Mouse (Mus musculus) kidney, postnatal 10 days (tissue): ENCODE results near the gene Rasl11a.
"Not testable (repeated sequence)": the region's sequence is repeated elsewhere in the genome, so short reads cannot be mapped to it uniquely, and the experiment has no call there.

Experiments used
- DNase-seq: peaks from one replicate; pipeline ENCODE4 v3.0.0; 2021; ENCODE audit warnings: mixed read lengths

Rasl11a gene

DNA sequence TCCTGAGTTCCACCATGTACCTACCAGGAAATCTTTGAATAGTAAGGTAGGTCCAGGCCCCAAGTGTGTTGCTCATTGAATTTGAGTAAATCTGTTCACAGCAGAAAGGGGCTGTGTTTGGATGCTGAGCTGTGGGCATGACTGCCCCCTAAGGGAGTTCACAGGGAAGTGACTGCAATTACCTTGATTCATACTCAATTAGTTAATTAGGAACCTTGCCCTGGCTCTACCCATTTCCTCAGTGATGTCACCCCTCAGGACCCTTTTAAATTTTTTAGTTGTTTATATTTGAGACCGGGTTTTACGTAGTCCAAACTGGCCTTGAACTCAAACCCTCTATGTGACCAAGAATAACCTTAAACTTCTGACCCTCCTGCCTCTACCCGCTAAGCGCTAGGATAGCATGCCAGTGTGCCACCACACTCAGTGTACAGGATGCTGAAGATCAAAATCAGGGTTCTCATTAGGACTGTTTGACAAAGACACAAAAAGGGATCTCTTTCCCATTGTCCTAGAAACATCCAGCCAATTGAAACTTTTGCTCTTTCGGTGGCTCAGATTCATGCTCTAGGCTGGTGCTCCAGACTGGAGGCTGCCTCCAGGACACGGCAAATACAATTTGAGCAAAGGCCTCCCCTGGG is 450 bp upstream of the Rasl11a start:
- no peak for DNase-seq

DNA sequence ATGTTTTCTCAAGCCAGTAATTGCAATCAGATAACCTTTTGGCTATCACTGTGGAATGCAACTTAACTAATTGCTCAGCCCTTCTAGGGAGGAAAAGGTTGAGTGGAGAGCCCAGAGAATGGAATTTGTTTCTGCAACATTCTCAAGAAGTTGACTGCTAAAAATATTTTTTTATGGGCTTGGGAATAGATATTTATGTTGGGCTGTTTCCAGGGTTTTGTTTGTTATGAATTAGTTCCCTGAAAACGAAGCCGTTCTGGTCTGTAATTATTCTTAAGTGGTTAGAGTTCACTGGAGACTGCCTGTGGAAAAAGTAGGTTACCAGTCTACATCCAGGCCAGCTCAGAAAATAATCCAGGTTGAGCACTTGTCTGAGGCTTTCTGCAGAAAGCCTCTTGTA is 1.6 kb downstream of the Rasl11a start:
- no peak for DNase-seq

DNA sequence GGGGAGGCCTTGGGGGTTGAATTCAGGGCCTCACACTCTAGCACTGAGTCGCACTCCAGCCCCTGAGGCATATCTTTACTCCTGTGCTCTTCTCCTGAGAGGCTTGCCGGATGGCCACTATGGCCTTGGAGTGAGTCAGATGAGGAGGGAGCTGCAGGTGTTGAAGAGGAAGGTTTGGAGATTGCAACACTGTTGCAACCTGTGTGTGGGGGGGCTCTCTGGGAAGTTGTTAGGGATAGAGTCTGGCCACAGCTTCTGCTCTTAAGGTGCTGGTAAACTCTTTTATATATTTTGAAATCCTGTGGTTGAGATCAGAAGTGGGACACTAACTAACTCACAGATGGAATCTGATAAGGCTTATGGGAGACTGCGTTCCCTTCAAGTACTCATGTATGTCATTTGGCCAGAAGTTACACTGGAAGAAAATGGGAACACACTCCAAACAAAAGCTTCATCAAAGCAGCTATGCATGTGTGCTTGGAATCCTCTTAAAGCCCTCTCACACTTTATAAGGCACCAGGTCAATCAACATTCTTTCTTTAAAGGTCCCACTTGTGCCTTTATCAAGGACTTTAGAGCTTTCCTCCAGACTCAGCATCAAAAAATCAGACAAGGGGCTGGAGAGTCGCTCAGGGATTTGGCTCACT is 4.2 kb downstream of the Rasl11a start:
- DNase-seq: no peak

DNA sequence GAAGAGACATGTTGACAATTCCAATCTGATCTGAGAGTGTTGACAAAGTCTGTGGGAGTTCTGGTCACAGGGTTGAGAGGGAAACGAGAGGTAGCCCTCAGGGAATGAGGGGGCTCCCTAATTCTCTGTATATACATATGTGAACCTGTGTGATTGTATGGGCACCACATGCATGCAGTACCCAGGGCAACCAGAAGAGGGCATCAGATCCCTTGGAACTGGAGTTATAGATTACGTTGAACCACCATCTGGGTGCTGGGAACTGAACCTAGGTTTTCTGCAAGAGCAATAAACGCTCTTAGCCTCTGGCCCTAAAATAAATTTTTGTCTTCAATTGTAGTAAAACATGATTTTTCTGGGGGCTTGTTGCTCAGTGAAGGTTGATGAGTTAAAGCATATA is 11.2 kb downstream of the Rasl11a start:
- no peak for DNase-seq

DNA sequence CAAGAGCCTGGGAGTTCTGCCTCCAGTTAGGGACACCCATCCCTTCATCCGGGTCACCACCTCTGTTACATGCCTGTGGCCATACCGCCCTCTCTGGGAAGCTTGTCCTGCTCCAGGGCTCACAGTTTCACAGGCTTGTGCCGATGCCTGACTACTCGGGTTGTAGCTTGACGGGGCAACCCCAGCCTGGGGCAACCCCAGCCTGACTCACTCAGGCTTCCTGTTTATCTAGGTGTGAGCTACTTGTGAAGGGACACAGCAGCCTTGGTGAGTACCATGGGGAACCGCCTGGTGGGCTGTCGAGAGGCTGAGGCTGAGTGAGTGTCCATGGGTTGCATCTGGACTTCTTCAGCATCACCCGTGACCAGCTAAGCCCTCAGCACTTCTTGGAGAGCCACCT is 12.7 kb downstream of the Rasl11a start:
- no peak for DNase-seq

DNA sequence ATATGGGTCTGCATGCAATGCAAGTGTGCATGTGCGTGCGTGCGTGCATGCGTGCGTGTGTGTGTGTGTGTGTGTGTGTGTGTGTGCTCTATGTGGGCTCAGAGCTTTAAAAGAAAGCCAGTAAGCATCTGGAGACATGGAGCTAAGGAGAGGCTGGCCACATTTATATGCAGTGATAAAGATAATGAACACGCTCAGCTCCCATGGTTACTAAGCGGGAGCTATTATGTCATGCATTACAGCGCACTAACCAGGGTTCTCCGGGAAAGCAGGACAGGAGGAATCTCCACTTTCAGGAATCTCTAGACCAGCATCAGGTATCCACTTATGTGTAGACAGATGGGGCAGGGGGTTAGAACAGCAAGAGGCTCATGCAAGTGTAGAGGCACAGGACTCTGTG is 13.9 kb downstream of the Rasl11a start:
- DNase-seq: no peak

DNA sequence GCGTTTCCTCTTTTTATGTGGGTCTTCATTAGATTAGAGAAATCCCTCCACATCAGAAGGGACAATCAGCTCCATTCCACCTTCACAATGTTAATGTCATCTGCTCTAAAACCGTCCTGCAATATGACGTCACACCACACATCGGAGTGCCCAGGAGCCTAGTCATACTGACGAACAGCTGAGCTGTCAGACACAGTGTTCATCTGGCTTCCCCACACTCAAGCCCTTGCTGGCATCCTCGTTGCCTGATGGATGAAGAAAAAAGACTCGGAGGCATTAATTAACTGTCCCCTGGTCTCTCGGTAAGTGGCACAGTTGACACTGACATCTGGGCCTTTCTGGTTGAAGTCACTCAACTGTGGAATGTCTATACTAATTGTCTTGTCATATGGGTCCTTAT is 14.4 kb downstream of the Rasl11a start:
- DNase-seq: no peak

DNA sequence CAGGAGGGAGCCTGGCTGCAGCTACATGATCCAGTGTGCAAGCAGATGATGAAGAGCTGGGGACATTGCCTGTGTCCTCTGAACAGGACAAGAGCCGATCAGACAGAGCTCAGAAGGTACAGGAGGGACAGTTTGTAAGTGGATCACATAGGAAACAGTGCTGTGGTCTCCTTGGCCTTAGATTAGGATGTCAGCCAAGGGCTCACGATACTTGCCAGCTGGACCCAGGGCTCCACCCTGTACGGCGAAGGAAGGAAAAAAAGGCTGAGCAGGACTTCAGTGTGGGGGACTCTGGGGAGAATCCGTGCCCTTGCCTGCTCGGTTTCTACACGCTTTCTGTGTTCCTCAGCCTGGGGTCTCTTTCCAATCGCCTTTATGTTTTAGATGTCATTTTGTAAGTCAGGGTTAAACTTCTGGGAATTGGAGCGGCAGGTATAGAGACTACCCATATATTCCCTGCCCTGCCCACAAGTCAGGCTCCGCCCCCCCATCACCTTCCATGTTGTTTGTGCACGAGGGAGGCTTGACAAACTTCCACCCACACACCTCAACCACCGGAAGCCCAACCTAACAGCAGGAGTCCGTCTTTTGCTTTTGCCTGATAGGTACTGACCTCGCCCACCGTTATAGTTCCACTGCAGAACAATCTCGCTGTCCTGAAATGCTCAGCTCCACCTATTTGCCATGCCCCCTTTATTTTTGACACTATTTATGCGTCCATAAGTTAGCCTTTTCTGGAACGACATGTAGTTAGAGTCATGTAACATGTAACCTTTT is 15.5 kb downstream of the Rasl11a start:
- no peak for DNase-seq

DNA sequence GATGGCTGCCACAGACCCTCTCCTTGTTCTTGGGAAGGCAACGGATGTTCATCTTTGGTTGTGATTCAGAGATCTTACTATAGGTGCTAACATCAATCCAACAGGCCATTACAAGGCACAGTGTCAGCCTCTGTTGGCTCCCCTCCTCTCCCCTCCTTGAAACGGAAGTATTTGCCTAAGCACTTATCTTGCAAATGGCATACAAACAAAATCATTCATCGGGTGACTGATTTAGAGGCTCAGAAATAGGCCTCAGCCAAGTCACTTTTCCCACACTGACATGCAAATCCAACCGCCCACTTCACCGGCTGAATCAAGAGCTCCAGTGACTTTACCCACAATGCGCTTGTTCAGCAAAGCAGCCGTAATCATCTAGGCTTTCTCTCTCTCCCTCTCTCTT is 16.7 kb downstream of the Rasl11a start:
- DNase-seq: no peak

DNA sequence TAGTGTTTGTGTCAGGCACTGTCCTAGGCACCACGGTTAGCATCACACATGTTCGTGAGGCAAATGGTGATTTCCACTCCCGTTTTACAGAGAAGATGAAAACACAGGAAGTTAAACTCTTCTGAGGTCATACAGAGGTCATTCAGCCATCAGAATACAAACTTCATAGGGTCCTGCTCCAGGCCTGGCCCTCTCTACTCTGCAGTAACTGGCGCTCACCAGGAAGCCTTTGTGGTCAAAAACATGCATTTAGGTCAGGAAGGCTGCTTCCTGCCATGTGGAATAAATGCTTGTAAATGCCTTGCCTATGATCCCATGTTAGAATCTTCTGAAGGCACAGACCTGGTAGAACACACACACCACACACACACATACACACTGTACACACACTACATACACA is 20.6 kb downstream of the Rasl11a start:
- no peak for DNase-seq

DNA sequence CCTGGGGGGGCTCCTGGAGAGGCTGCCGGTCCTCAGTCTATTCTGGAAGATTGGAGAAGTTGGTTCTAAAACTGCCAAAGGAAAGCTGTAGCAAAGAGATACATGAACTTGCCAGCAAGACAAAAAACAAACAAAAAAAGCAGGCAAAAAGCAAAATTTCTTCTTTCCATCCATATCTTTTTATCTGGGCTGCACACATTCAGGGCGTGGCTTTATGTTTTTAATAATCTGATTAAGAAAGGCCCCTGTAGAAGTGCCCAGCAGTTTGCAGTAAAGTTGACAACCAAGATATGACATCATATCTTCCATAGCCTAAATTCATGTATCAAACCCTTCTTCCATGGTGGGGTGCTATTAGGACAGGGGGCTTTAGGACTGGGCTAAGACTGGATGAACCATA is 21.4 kb downstream of the Rasl11a start:
- DNase-seq: no peak

DNA sequence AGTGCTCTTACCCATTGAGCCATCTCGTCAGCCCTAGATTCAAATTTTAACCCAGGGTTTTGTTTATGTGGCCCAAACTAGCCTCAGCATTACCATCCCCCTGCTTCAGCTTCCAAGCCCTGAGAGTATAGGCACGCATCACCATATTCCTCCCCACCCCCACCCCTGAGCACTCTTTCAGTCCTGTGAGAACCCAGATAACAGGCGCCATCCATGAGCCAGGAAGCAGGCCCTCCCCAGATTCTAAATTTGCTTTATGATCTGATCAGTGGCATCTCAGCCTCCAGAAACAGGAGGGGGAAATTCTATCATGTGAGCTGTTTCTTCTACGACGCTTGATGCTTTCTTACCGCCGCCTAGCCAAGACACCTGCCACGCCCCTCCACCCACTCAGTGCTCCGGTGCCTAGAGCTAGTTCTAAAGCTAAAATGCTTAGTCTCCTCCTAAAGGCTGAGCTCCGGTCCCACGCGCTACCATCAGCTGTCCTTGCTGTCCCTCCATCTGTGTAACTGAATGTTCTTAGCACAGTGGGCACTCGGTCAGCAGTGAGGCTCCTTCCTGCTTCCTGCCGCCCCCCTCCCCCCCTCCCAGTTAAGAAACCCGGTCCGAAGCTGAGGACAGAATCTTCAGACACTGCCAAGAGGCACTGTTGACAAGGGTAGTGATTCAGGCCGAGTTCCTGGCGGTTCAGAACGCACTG is 22.5 kb downstream of the Rasl11a start:
- DNase-seq: peak; percentile 54

DNA sequence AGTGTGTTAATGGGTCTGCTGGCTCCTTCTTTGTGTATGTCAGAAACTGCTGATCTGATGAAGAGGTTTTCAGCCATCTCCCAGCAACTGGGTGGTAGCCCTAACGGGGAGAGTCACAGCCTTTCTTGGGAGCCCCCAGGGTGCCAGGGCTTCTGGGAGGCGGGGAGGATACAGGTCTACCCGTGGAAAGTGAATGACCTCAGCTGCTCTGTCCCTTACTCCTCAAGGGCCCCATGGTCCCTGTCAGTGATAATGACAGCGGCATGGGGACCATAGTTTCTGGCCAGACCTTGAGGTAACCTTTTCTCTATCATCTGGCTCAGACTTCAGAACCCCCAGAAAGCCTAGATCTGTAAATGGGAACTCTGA is 23.1 kb downstream of the Rasl11a start:
- DNase-seq: no peak

DNA sequence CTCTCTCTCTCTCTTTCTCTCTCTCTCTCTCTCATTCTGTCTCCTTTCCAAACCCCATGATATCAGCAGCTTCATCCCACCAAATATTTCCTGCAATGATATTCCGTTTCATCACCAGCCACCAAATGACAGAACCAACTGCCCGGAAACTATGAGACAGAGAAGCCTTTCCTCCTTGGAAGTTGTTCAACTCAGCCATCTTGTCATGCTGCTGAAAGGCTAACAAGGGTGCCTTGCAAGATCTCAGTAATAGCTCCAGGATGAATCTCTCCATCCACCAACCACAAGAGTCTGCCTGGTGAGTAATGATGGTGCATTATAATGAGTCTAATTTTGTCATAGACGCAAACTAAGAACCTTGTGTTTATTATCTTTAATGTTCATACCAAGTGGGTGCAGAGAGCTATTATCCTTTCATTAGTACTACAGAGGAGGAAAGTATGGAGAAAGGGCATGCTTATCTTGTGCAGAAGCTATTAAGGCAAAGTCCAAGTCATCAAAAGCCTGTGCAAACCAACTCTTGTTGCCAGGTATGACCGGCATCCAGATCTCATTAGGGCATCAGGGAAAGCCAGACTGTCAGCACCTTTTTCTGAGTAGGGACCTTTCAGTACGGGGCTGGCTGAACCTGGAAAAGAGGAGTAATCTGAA is 28.2 kb downstream of the Rasl11a start:
- no peak for DNase-seq

DNA sequence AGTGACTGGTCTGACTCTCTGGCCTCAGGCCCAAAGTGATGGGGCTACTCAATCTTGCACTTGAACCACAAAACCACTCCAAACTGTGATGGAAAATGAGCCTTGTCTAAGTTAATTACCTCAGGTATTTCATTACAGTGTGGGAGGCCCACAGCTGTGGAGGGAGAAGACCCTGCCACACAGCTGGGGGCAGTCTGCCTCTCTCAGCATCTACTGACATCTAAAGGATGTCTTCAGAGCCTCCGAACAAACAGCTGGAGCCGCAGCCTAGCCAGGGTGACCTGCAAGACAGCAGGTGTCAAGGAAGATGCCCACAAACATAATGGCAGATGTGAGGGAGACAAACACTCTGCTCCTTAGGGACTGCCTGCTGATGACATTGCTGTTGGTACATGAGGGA is 31.2 kb downstream of the Rasl11a start:
- DNase-seq: no peak

DNA sequence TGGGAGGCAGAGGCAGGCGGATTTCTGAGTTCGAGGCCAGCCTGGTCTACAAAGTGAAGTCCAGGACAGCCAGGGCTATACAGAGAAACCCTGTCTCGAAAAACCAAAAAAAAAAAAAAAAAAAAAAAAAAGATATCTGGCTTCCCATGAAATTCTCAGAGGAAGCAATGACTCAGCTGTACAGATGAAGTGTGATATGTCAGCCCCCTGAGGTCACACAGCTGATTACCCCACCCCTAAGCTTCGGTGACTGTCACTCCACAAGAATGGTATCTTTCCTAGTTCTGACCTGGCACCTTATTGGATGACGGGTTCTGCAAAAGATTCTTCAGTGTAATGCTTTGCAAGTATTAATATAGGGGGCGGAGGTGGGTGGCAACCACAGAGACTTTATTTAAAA is 33.0 kb downstream of the Rasl11a start:
- not testable (repeated sequence) for DNase-seq

DNA sequence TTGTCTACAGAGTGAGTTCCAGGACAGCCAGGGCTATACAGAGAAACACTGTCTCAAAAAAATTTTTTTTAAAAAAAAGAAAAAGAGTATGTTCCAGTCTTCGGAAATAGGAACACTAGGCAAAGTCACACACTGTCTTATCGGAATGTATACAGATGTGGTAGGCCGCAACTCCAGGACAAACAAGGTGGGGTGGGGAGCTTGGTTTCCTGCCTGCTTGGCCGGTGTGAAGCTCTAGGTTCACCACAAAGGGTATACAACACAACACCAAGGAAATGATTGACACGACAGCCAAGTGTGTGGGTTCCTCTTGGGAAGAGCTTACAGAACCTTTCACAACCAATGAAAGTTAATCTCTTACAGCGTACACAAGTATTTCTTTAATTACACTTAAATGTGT is 37.4 kb downstream of the Rasl11a start:
- no peak for DNase-seq

DNA sequence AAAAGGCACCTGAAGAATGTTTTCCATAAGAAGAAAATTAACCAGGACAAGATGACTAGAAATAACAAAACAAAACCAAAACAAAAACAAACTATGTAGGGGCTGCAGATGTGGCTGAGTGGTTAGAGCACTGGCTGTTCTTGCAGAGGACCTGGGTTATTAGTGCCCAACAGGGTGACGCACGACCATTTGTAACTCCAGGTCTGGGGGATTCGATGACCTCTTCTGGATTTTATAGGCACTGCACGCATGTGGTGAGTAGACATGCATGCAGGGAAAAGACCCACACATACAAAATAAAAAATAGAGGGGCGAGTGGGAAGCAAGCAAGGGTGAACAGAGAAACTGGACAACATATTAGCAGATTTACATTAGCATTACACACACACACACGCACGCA is 38.2 kb downstream of the Rasl11a start:
- DNase-seq: no peak

DNA sequence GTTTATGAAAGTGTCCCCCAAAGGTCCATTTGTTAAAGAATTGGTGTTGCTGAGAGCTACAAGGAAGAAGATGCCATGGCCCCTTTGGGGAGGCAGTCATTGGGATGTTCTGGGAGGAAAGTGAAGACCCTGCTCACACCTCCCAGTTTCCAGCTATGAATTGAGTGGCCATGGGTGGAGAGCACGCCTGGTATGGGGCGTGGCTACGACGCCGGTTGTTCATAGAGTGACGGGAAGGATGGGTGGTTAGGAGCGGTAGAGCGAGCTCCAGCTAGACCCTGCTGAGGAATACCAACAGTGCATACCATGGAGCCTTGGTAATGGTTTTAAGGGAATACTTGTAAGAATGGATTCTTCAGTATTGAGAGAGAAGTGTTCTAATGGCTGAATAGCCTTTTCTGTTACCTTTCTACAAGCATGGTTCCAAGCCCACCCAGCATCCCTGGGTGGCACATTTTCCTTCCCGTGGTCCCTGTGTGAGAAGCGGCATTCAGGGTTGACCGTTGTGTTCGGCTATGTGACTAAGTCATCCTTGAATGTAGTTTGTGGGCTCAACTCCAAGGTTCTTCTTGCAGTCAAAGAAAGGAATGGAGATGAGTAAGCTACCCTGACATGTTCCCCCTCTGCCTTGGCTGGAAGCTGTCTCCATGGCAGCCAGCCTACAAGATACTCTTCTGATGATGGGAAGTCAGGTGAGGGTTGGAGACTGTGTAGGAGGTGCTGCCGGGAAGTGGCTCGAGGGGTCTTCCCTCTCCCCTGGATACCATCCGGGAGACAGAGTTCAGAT is 38.8 kb downstream of the Rasl11a start:
- no peak for DNase-seq

DNA sequence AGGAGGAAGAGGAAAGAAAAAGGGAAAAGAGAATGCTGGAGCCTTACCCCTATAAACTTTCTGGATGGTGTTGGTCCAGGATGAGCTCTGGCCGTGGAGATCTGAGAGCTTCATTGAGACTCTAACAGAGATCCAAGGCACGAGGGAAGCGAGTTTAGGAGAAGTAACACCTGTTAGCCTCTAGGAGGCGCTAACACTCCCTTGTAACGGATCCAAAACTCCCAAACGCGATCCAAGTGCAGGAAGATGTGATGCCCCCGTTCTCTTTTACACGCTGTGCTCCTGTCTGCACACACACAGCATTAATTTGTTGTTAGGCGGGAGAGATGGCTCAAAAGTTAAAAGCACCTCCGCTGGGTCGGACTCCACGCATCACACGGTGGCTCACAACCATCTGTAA is 46.3 kb downstream of the Rasl11a start:
- no peak for DNase-seq

DNA sequence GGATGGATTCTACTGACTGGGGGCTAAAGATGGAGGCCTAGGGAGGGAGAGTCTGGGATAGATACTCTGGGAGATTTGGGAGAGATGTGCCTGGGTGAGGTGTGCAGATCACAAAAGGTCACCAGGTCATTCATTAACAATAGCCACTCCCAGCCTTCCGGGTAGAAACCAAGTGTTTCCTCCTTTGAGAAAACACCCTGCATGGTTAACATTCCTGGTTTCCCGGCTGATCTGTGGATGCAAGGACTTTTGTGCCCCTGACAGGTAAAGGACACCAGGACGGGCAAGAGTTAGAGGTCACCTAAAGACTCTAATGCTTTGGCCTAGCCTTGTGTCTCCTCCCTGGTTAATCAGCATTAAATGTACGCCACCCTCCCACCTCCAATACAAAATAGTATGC is 48.0 kb downstream of the Rasl11a start:
- DNase-seq: no peak

DNA sequence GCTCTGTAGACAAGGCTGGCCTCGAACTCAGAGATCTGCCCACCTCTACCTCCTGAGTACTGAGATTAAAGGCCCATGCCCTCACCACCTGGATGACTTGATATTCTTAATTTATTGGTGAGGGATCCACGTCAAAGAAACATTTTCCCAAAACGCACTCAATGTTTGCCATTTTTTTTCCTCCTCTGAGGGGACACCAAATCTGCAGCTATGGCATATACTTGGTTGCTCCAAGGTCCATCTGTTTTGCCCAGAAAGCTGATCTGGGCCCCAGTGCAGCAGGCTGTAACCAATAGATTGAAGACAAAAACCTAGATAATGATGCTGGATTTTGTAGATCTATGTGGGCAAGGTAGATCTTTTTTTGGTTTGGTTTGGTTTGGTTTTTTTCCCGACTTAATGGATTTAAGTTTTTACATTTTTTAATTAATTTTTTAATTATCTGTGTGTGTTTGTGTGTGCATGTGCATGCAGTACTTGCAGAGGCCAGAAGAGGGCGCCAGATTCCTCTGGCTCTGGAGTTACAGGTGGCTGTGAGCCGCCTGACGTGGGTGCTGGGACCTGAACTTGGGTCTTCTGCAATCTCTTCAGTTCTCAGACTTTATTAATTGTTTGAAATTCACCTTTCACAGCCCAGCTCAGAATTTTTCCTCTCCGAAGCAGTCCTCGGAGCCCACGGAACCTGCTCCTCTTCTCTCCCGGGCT is 48.8 kb downstream of the Rasl11a start:
- no peak for DNase-seq
